In the genomic region with DNA sequence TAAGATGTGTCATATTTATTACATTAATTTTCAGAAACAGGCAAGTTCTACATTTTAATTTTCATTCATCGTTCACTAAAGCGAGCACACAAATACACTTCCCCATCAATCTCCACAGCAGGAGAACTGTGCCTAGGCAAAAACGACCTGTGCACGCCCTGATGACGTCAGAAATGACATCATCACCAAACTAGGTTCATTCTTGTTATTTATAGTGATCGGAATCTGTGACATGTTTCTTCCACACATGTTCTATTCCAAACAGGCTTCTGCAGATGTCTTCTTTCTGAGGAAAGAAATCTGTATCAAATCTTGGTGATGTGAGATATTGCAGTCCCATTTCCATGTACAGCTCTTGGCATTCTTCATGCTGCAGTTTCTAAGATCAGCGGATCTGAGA, we compare ENCODE assay signal across 21 mouse cellular contexts. TPM values are rescaled to one million over a fixed set of nuclear protein-coding genes. Genes with fewer than 3 reads are reported as not detected.
"Had no signal": no experiment of that assay in that cellular context is flagged by ENCODE, and none has a peak within 500 bp of the region (broad histone marks: within the 10 kb centered on the region; RNA-seq: fewer than 3 reads in every experiment).

No protein-coding gene starts in this region.

- H3K4me2 ChIP-seq: neural tube, embryonic 12.5 days; neural tube, embryonic 13.5 days; stomach, embryonic 15.5 days had no signal

- H3K36me3 ChIP-seq: neural tube, embryonic 12.5 days; neural tube, embryonic 13.5 days; stomach, embryonic 15.5 days had no signal

- H3K27ac ChIP-seq: neural tube, embryonic 12.5 days; neural tube, embryonic 13.5 days; stomach, embryonic 15.5 days; stomach, postnatal 0 days had no signal

- H3K4me3 ChIP-seq: neural tube, embryonic 12.5 days; neural tube, embryonic 13.5 days; stomach, embryonic 15.5 days had no signal

- H3K9me3 ChIP-seq: neural tube, embryonic 12.5 days; neural tube, embryonic 13.5 days; stomach, embryonic 15.5 days had no signal

- DNase-seq: retina, postnatal 1 day; right cerebral cortex, adult 18-20 months; right cerebral cortex, postnatal 14 days; right cerebral cortex, postnatal 25 days; right cerebral cortex, postnatal 4 days; spleen, adult 18-20 months; thymus, adult 18-20 months; thymus, adult 2 months; thymus, postnatal 14 days; thymus, postnatal 25 days; thymus, postnatal 36 days; thymus, postnatal 4 days had no signal

- H3K4me1 ChIP-seq: neural tube, embryonic 12.5 days; neural tube, embryonic 13.5 days; stomach, embryonic 15.5 days had no signal

- H3K27me3 ChIP-seq: neural tube, embryonic 12.5 days; neural tube, embryonic 13.5 days; stomach, embryonic 15.5 days had no signal

- H3K9ac ChIP-seq: neural tube, embryonic 12.5 days; neural tube, embryonic 13.5 days; stomach, embryonic 15.5 days had no signal

RNA-seq across cellular contexts. Expression of a gene that starts 30.7 kb away (rescaled TPM):
- total RNA-seq: neutrophil, adult 5-6 weeks had no signal
- polyA plus RNA-seq: small intestine, adult 2 months; spleen, adult 2 months; stomach, embryonic 14.5 days; stomach, embryonic 15.5 days; stomach, embryonic 16.5 days had no signal
